Mouse (Mus musculus): Measurements from ENCODE around the gene Lrig2.

Lrig2 gene

DNA sequence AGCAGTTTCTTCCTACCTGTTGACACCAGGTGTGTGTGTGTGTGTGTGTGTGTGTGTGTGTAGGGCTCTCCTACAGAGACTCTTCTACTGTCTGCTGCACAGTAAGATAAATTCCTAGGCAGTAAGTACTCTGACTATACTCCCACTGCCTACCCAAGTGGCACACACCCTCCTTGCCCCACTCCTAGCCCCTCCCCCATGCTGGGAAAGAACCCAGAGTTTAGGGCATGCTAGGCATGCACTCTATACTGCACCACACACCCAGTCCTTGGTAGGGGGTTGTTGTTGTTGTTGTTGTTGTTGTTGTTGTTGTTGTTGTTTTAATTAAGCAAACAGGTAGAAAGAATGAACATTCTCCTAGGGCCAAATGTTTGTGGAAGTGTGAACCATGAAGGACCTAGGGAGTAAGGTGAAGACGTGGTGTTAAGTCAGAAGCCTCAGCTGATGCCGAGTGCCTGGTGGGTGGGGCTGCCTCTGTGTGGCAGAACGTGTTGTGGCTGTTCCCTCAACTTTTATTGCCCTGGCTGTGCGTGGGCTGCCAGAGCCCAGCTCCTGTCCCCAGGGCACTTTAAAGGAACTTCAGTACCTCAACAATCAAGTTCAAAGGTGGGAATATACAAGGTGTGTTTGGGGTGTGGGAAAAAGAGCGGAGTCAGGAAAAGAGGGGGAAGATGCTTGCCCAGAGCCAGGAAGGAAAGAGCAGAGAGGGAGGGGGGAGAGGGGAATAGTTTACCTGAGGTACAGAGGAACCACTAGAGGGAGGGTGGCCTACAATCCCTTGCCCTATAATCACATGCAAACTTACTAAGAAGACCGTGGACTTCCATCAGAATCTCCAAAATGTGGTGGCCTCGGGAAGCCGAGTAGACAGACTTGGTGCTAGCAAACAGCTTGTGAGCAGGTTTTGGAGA is 152.2 kb downstream of the Lrig2 start:
- DNase-seq: no peak

DNA sequence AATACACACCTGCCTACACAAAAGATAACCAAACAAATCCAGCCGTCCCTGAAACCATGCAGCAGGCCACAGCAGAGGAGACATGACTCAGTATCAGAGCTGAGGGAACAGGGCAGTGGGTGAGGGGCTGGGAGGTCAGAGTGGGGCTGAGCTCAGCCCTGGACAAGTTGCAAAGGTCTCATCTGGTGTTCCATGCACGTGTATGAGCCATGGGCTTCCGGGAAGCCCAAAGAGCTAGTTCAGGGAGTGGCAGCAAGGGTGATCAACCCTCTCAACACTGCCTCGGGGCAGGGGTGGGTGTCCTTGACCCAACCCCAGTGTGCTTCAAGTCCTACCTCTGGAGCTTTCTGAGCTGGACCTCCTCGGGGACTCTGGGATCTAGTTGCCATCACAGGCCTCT is 153.0 kb downstream of the Lrig2 start:
- no peak for DNase-seq

DNA sequence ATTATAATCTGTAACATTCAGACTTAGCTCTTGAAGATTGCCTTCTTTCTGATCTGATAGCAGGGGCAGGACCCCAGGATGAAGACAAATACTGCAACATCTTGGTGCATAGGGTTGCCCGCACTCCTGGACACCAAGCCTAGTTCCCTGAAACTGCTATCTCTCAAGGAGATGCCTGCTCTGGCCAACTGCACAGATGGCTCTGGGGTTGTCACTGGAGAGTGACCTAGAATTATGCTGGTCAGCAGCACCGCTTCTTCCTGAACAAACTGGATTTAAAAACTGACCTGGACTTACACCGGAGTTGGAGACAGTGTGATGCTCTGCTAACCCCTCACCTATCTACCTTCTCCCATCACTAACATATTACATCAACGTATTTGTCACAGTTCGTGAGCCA is 155.6 kb downstream of the Lrig2 start:
- no peak for DNase-seq

DNA sequence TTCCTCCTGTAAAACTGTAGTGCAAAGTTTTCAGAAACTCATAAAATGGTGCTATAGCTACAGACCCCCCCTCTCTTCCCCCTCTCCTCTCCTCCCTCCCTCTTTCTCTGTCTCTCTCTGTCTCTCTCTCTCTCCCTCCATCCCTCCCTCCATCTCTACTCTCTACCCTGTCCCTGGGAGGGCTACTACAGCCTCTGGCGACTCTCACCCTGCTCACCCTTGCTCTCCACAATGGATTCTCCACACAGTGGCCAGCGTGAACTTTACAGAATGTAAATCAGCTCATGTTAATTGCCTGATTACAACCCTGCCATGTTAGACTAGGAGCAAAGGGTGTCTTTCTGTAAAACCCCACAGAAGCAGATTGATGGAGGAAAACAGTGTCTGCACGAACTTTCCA is 157.8 kb downstream of the Lrig2 start:
- DNase-seq: no peak

DNA sequence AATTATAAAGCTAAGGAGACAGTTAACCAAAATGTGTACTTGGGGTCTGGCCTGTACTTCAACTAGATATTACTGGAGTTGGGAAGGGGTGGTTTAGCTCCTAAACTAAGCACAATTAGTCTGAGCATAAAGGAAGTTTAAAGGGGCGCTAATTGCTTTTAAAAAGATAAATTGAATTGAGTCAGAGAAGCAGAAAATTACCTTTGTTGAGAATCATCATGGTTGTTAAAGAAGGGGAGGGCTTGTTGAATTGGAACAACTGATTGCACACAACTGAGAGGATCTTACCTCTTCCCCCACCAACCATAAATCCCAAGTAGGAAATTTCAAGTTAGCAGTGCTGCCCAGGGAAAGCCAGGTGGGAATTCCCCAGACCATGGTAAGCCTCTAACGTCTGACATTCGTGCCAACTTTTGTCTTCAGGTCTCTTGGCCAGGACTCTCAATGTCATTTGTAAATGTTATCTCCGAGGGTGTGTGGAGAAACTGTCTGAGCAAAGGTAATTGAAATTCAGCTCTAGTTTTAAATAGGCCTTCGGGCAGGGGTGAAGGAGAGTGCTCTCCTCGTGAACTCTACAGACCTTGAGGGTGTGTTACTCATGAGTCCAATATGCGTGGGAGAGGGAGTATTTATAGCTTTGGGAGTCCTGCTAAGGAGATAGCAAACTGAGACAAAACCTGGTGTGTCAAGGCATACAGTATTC is 159.2 kb downstream of the Lrig2 start:
- no peak for DNase-seq

DNA sequence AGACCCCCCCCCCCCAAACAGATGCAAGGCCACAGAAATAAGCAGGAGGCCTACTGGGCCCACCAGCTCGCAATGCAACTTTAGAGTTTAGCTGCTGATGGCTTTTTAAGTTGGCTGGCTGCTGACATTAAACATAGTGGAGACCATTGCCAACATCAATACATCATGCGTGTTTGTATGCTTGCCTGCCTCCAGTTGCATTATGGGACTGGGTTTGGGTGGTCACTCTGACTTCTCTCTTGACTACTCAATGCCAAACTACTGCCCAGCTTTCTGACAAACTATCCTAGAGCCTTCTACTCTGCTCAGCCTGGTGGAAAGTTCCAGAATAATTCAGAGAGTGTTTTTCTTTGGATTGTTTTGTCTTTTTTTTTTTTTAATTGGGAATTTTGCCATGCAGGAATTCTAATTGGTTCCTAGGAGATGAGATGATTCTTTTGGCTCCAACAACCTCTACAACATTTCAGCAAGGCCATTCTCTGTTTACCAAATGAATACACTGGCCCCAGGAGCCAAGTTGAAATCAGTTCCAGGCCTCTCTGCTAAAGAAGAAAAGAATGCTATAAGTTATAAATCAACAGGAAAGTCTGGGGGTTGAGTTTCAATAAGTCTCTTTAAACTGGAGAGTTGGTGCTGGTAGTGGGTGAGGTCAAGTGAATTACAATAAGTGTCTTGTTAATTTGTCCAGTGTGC is 161.3 kb downstream of the Lrig2 start:
- no peak for DNase-seq

DNA sequence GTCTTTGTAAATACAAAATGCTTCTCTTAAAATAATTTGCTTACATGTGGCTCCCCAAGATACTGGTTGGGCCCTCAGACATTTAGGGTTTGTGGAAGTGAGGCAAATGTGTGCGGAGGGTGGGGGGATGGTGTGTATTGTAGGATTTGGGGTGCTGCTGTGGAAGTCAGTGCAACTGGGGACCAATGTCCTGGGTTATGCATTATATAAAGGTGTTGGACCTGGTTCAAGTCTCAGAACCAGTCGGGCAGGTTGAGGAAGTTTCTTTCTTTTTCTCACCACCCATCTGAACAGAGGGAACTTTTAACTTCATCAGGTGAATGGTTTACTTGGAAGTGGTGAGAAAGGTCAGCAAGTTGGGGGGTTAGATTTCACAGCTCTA is 161.9 kb downstream of the Lrig2 start:
- no peak for DNase-seq

DNA sequence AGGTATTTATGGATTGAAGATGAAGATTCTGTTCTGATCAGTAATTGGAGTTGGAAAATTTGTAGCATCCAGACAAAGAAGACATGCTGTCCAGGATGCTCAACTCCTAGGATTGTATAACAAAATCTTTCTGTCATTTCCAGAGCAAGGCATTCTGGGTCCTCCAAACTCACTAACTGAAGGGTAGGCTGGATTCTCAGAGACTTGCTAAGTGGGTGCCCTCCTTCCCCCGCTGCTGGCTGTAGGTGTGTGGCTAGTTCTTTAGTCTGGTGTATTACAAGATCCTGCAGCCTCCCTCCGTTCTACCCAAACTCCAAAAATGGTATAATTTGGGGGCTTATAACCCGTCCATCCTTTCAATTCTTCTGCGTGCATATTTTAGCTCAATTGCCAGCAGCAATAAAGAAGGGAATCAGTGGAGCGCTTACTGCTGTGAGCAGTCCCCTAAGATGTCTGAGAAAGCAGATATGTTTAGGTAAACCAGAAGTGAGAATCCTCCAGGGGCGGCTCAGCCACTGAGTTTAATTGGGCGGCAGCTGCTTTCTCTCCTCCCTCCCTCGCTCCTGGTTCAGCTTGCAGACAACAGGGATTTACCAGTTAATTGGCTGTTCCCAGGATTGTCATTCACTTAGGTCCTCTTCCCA is 162.4 kb downstream of the Lrig2 start:
- DNase-seq: no peak
